Mouse (Mus musculus): ENCODE measurements around the gene Adgre5.

Gene Adgre5

GRCm38 (mm10) chr8:83740976-83741741, at the start of gene Adgre5:
Gene Adgre5, minus strand, starts transcription at chr8:83741326.
- no peak for DNase-seq (ENCODE audit: low spot score in 2 of 2)

GRCm38 (mm10) chr8:83789826-83790225, 48.7 kb upstream of the Adgre5 start:
- DNase-seq (ENCODE audit: low spot score in 2 of 2) = no peak

GRCm38 (mm10) chr8:83785046-83785445, 43.9 kb upstream of the Adgre5 start:
- DNase-seq (ENCODE audit: low spot score in 2 of 2) = no peak

GRCm38 (mm10) chr8:83782832-83783558, 41.9 kb upstream of the Adgre5 start:
- DNase-seq (ENCODE audit: low spot score in 2 of 2) = peak; percentile 84 to 85

GRCm38 (mm10) chr8:83779610-83780009, 38.5 kb upstream of the Adgre5 start:
- DNase-seq (ENCODE audit: low spot score in 2 of 2) = no peak

GRCm38 (mm10) chr8:83778051-83778450, 36.9 kb upstream of the Adgre5 start:
- DNase-seq (ENCODE audit: low spot score in 2 of 2) = no peak

GRCm38 (mm10) chr8:83776632-83777031, 35.5 kb upstream of the Adgre5 start:
- no peak for DNase-seq (ENCODE audit: low spot score in 2 of 2)

- DNase-seq (ENCODE audit: low spot score in 2 of 2) = no peak
These were observed 33.1 kb upstream of the Adgre5 start for GRCm38 (mm10) chr8:83774221-83774620.

GRCm38 (mm10) chr8:83773452-83773846, 32.3 kb upstream of the Adgre5 start:
- no peak for DNase-seq (ENCODE audit: low spot score in 2 of 2)

- no peak for DNase-seq (ENCODE audit: low spot score in 2 of 2)
These were observed 31.8 kb upstream of the Adgre5 start for GRCm38 (mm10) chr8:83772701-83773451.

- DNase-seq (ENCODE audit: low spot score in 2 of 2) = no peak
These were observed 30.7 kb upstream of the Adgre5 start for GRCm38 (mm10) chr8:83771791-83772190.

GRCm38 (mm10) chr8:83770669-83771068, 29.5 kb upstream of the Adgre5 start:
- no peak for DNase-seq (ENCODE audit: low spot score in 2 of 2)

GRCm38 (mm10) chr8:83769720-83770119, 28.6 kb upstream of the Adgre5 start:
- no peak for DNase-seq (ENCODE audit: low spot score in 2 of 2)

GRCm38 (mm10) chr8:83768526-83768925, 27.4 kb upstream of the Adgre5 start:
- DNase-seq (ENCODE audit: low spot score in 2 of 2) = no peak

GRCm38 (mm10) chr8:83767442-83767841, 26.3 kb upstream of the Adgre5 start:
- DNase-seq (ENCODE audit: low spot score in 2 of 2) = no peak

- DNase-seq (ENCODE audit: low spot score in 2 of 2) = no peak
These were observed 24.5 kb upstream of the Adgre5 start for GRCm38 (mm10) chr8:83765663-83766062.

- DNase-seq (ENCODE audit: low spot score in 2 of 2) = no peak
These were observed 23.6 kb upstream of the Adgre5 start for GRCm38 (mm10) chr8:83764717-83765116.

GRCm38 (mm10) chr8:83764116-83764515, 23.0 kb upstream of the Adgre5 start:
- DNase-seq (ENCODE audit: low spot score in 2 of 2) = no peak

- no peak for DNase-seq (ENCODE audit: low spot score in 2 of 2)
These were observed 18.2 kb upstream of the Adgre5 start for GRCm38 (mm10) chr8:83759231-83759759.

- no peak for DNase-seq (ENCODE audit: low spot score in 2 of 2)
These were observed 17.2 kb upstream of the Adgre5 start for GRCm38 (mm10) chr8:83758298-83758697.

- no peak for DNase-seq (ENCODE audit: low spot score in 2 of 2)
These were observed 16.0 kb upstream of the Adgre5 start for GRCm38 (mm10) chr8:83757084-83757607.

GRCm38 (mm10) chr8:83756273-83756672, 15.1 kb upstream of the Adgre5 start:
- no peak for DNase-seq (ENCODE audit: low spot score in 2 of 2)

Data from frontal cortex, postnatal 25 days (tissue).